Mouse (Mus musculus) liver, embryonic 14.5 days (tissue): ENCODE measurements around the gene Trim62. TPM values are rescaled to one million over a fixed set of nuclear protein-coding genes. Genes with fewer than 3 reads are reported as not detected.
A peak's percentile ranks its signal among the peaks of the same experiment; 100 is the strongest.

Experiments used
- ATAC-seq: fragments of 200-750 bp; cut with Nextera tagmentation; 2 replicates; pipeline ENCODE4 v1.8.0; 2017; ENCODE audit warnings: moderate number of reproducible peaks, mild to moderate bottlenecking, moderate library complexity; ENCODE audit not compliant: insufficient read depth
- DNase-seq, 3 experiments: peaks; one replicate each; pipeline ENCODE4 v3.0.0-alpha.2; 2012 to 2013; ENCODE audit warnings: low read depth in 3 of 3, low spot score in 3 of 3
- H3K27ac ChIP-seq: fragments of 300-500 bp; sonication (generic); 2 replicates; pipeline ENCODE4 v1.5.1; 2014; ENCODE audit warnings: moderate library complexity, mild to moderate bottlenecking, control low read depth, inconsistent platforms
- H3K27me3 ChIP-seq: fragments of 300-500 bp; sonication (generic); 2 replicates; pipeline ENCODE4 v1.6.1; 2014; ENCODE audit warnings: mild to moderate bottlenecking, low read length, moderate library complexity; ENCODE audit not compliant: control insufficient read depth, insufficient read depth
- H3K36me3 ChIP-seq: fragments of 300-500 bp; sonication (generic); replicated peaks from 2 replicates; pipeline ENCODE4 v1.6.1; 2014; ENCODE audit warnings: low read depth; ENCODE audit not compliant: control insufficient read depth, insufficient read depth
- H3K4me1 ChIP-seq, 2 experiments: fragments of 200-500 bp in 1 of 2; fragments of 300-500 bp in 1 of 2; sonication (generic) in 1 of 2; replicated peaks; 2 replicates each; pipeline ENCODE4 v1.6.1; 2012 to 2014; ENCODE audit warnings: antibody characterized with exemption in 1 of 2, inconsistent platforms in 1 of 2, low read length in 1 of 2; ENCODE audit not compliant: control insufficient read depth in 2 of 2, insufficient read depth in 2 of 2
- H3K4me2 ChIP-seq: fragments of 300-500 bp; sonication (generic); 2 replicates; pipeline ENCODE4 v1.6.1; 2014; ENCODE audit warnings: low read depth, mild to moderate bottlenecking, control low read depth, moderate library complexity
- H3K4me3 ChIP-seq, 2 experiments: fragments of 200-500 bp in 1 of 2; fragments of 300-500 bp in 1 of 2; sonication (generic) in 1 of 2; 2 replicates each; pipeline ENCODE4 v1.5.1; 2012 to 2014; ENCODE audit warnings: low read depth in 2 of 2, low read length in 2 of 2, mild to moderate bottlenecking in 2 of 2, control low read depth in 1 of 2, inconsistent platforms in 1 of 2, moderate library complexity in 1 of 2; ENCODE audit not compliant: insufficient read depth in 1 of 2
- H3K9ac ChIP-seq: fragments of 300-500 bp; sonication (generic); replicated peaks from 2 replicates; pipeline ENCODE4 v1.6.1; 2014; ENCODE audit warnings: mild to moderate bottlenecking, control low read depth, moderate library complexity
- H3K9me3 ChIP-seq: fragments of 300-500 bp; sonication (generic); 2 replicates; pipeline ENCODE4 v1.6.1; 2016; ENCODE audit warnings: low read length, mixed read lengths; ENCODE audit not compliant: control insufficient read depth
- CTCF ChIP-seq: IDR thresholded peaks from 2 replicates; pipeline ENCODE4 v1.5.1; 2016; ENCODE audit warnings: antibody characterized with exemption, low read depth, control low read depth
- EP300 ChIP-seq: IDR thresholded peaks from 2 replicates; pipeline ENCODE4 v1.6.1; 2016; ENCODE audit warnings: antibody characterized with exemption, low read depth
- WGBS: fragments of 180-500 bp; shearing (Covaris S2); extraction: QIAGEN DNeasy Blood & Tissue Kit; methylation state at CpG from one replicate; pipeline ENCODE4 v1.1.7; 2014; ENCODE audit not compliant: insufficient replicate concordance; 5-methylcytosine and 5-hydroxymethylcytosine counted together
- polyA plus RNA-seq, 2 experiments: library from polyadenylated mRNA; depleted of rRNA in 1 of 2; stranded (reverse) in 1 of 2; unstranded in 1 of 2; fragments of >200 nt; fragmentation: Nextera tagmentation in 1 of 2; extraction: Ambion mirVana in 1 of 2; gene quantifications; 2 replicates each; pipeline versions ENCODE4 v1.2.1 to v1.2.3; 2012 to 2014

Gene Trim62
- polyA plus RNA-seq, 2 experiments = 0.25 to 0.30 TPM

DNA sequence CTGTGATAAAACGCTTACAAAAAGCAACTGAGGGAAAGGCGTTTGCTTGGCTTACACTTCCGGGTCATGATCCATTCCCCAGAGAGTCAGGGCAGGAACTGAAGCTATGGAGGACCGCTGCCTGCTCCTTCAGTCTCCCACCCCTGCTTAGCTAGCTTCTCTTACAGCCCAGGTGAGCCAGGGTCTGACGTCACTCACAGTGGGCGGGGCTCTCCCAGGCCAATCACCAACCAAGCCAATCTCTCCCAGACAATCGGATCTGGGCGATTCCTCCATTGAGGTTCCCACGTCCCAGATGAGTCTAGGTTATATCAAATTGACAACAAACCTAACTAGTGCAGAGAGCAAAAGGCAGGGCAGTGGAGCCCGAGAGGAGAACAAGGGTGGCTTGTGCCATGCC is 35.7 kb downstream of the Trim62 start:
- Histone ChIP-seq H3K4me3 (no peak overlapping the region), H3K36me3 (no peaks in the 10 kb centered on the region), H3K27ac (no peak overlapping the region), H3K9me3 (no peaks in the 10 kb centered on the region), H3K4me2 (no peak overlapping the region), H3K4me1 (peaks cover 0 to 2% of the 10 kb centered on the region in 2 experiments; a peak in 1 of 4 replicates), H3K27me3 (0 out of 2 replicates have a peak, but pooled peaks cover 3% of the 10 kb centered on the region), H3K9ac (no peak overlapping the region)
- WGBS = 22% methylated on average over 10 of the region's 10 CpGs
- DNase-seq (no peak), ATAC-seq (no peak)
- TF ChIP-seq CTCF (no peak), EP300 (no peak)

DNA sequence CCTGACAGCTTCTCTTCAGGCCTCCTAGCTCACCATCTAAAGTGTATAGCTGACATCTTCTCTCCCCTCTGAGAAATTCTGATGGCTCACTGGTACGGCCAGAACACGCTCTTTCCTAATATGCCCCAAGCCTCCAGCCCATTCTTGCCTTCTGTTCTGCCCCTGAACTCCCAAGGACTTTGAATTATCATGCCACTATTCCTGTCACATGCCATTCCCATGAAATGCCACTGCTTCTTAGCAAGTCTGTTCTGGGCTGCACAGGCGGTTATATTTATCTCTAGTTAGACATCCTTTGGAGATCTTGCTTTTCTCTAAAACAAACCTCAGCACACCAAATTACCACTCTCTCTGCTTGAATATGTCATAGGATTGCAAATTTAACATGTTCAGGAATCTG is 40.2 kb downstream of the Trim62 start:
- H3K4me1 ChIP-seq = no peaks in the 10 kb centered on the region
- H3K9ac ChIP-seq = no peak overlapping the region
- DNase-seq (no peak), ATAC-seq (no peak)
- no peaks in the 10 kb centered on the region for H3K9me3 ChIP-seq
- WGBS = 67% methylated on average over 3 of the region's 3 CpGs
- peaks cover 8% of the 10 kb centered on the region for H3K27me3 ChIP-seq
- no peak overlapping the region for H3K27ac ChIP-seq
- TF ChIP-seq CTCF (no peak), EP300 (no peak)
- H3K4me3 ChIP-seq = no peak overlapping the region
- H3K4me2 ChIP-seq = no peak overlapping the region
- no peaks in the 10 kb centered on the region for H3K36me3 ChIP-seq

GRCm38 (mm10) chr4:128924841-128925606 is 41.6 kb downstream of the Trim62 start:
- no peak overlapping the region for H3K9ac ChIP-seq
- DNase-seq = peak in 2 of 3 experiments; percentile 33 to 39
- 14% methylated on average over 36 of the region's 36 CpGs for WGBS

GRCm38 (mm10) chr4:128932783-128933182 is 49.4 kb downstream of the Trim62 start:
- Histone ChIP-seq H3K27me3 (no peaks in the 10 kb centered on the region), H3K4me3 (no peak overlapping the region), H3K4me1 (no peaks in the 10 kb centered on the region), H3K4me2 (no peak overlapping the region), H3K27ac (no peak overlapping the region), H3K9me3 (no peaks in the 10 kb centered on the region), H3K9ac (no peak overlapping the region), H3K36me3 (no peaks in the 10 kb centered on the region)
- TF ChIP-seq EP300 = no peak
- TF ChIP-seq CTCF = no peak
- DNase-seq = no peak
- WGBS = 37% methylated on average over 7 of the region's 7 CpGs
- no peak for ATAC-seq

More at GRCm38 (mm10) chr4:128924841-128925606, 41.6 kb downstream of the Trim62 start:
- Histone ChIP-seq H3K4me1 (no peaks in the 10 kb centered on the region), H3K4me2 (peak overlapping the region; percentile 55), H3K27me3 (peaks cover 8% of the 10 kb centered on the region), H3K4me3 (peak overlapping the region; percentile 11 to 21; a peak in 1 of 4 replicates), H3K27ac (no peak overlapping the region), H3K36me3 (no peaks in the 10 kb centered on the region), H3K9me3 (no peaks in the 10 kb centered on the region)
- ATAC-seq = no peak
- TF ChIP-seq EP300 (no peak), CTCF (peak; percentile 84)

DNA sequence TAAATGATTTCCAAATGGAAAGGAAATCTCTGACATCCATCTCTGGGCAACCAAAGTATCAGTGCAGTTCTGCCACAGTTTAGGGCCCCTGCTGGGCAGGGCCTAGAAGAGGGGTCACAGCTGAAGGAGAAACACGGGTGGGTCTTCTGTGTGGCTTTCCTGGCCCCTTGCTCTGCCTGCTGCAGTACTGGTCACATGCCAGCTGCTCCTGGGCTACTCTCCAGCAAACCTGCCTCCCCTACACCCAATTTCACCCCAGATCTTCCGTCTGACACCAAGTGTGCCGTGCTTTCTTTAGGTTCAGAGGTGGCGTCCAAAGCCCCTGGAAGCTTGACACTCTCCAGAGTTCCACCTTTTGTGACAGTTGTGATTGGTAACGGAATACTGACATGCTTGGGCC is 52.2 kb downstream of the Trim62 start:
- H3K4me1 ChIP-seq = no peaks in the 10 kb centered on the region
- no peaks in the 10 kb centered on the region for H3K36me3 ChIP-seq
- no peak overlapping the region for H3K27ac ChIP-seq
- ATAC-seq (no peak), DNase-seq (no peak)
- H3K9ac ChIP-seq = no peak overlapping the region
- H3K9me3 ChIP-seq = no peaks in the 10 kb centered on the region
- no peak overlapping the region for H3K4me3 ChIP-seq
- H3K4me2 ChIP-seq = no peak overlapping the region
- H3K27me3 ChIP-seq = no peaks in the 10 kb centered on the region
- TF ChIP-seq CTCF (no peak), EP300 (no peak)
- WGBS = 42% methylated on average over 5 of the region's 5 CpGs
